Mouse (Mus musculus) brain, embryonic 14.5 days (tissue): Measurements from ENCODE around the gene Mprip.

Experiments
- CTCF ChIP-seq: fragments of 200-500 bp; IDR thresholded peaks from 2 replicates; pipeline ENCODE4 v1.5.1; 2012; ENCODE audit warnings: inconsistent platforms, mild to moderate bottlenecking, moderate library complexity, borderline replicate concordance; ENCODE audit not compliant: insufficient read depth, insufficient read length; ENCODE audit errors: extremely low read depth
- POLR2A ChIP-seq: fragments of 200-500 bp; IDR thresholded peaks from 2 replicates; pipeline ENCODE4 v1.6.1; 2012; ENCODE audit warnings: mild to moderate bottlenecking, inconsistent platforms, borderline replicate concordance; ENCODE audit not compliant: poor library complexity, insufficient read depth, insufficient read length, severe bottlenecking; ENCODE audit errors: extremely low read depth

DNA sequence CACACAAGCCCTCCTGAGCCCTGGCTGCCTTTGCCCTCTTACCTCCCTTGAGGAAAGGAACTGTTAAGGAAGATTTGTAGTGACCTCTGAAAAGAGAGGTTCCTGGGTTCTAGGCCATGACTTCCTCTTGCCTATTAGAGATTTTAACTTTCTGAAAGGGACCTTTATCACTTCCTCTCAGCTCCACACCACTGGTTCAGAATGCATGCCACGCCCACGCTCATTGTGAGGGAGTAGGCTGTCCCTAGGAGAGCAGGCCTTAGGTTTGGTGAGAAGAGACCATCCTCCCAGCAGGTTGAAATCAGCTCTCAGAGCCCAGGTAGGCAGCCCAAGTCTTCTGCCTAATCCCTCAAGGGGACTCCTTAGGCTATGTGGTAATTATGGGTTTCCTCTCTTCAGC lies 78.9 kb downstream of the Mprip start:
- TF ChIP-seq POLR2A = no peak
- no peak for TF ChIP-seq CTCF
